Mouse (Mus musculus): ENCODE data around the gene Ubxn7. TPM values are rescaled to one million over a fixed set of nuclear protein-coding genes. Genes with fewer than 3 reads are reported as not detected.
A peak's percentile ranks its signal among the peaks of the same experiment; 100 is the strongest.
"Not testable (repeated sequence)": the region's sequence is repeated elsewhere in the genome, so short reads cannot be mapped to it uniquely, and the experiment has no call there.

Ubxn7 gene
- 11.9 TPM for polyA plus RNA-seq (2012; fragmentation: generic; extraction: Trizol)

DNA sequence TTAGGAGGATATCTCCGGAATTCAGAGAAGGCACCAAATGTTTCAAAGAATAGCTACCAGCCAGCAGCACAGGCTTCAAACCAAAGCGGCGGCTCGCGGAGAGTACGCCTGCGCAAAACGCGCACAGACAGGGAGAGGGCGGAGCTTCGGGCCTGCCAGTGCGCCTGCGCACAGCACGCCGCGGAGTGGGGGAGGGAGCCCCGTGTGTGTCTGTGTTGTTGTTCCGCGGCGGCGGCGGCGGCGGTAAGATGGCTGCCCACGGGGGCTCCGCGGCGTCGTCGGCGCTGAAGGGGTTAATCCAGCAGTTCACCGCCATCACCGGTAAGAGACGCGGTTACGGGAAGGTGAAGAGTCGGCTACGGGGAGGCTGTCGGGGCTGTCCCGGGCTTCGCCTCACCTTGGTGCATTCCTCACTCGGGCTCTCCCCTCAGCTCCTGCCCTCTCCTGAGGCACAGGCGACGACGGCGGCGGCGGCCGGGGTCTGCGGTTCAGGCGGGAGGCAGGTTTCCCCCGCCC, at the start of gene Ubxn7:
Ubxn7 (plus strand) TSS at position 218 of the 516 bp plus-strand sequence.
- peak within 1 kb of the TSS; percentile 86 for H3K4me2 ChIP-seq (ENCODE audit: low read depth)
- H3K4me3 ChIP-seq: peak within 1 kb of the TSS; percentile 88
- peaks cover 41% of the 10 kb centered on the region for H3K79me2 ChIP-seq (ENCODE audit: control insufficient read depth, insufficient read depth)
- H3K27me3 ChIP-seq (ENCODE audit: control insufficient read depth, insufficient read depth, insufficient read length): no peaks in the 10 kb centered on the region
- peak in 1 of 3 experiments; percentile 15 for TF ChIP-seq MYOG (IDR thresholded peaks at IDR 0.05; ENCODE audit: control insufficient read depth in 1 of 3, insufficient read depth in 1 of 3, insufficient read length in 2 of 3, low read depth in 2 of 3)
- no peak for TF ChIP-seq SRF (IDR thresholded peaks at IDR 0.05; ENCODE audit: control insufficient read depth, insufficient read length, low read depth)
- TF ChIP-seq MYOD1 (IDR thresholded peaks at IDR 0.05; ENCODE audit: control insufficient read depth in 1 of 3, insufficient read length in 2 of 3, low read depth in 2 of 3): peak in 1 of 3 experiments; percentile 7
- peak; percentile 80 for TF ChIP-seq POLR2AphosphoS2 (IDR thresholded peaks at IDR 0.05; ENCODE audit: insufficient read length, low read depth)
- TF ChIP-seq E2F4 (IDR thresholded peaks at IDR 0.05; ENCODE audit: insufficient read depth): no peak
- TF ChIP-seq POLR2A (IDR thresholded peaks at IDR 0.05; ENCODE audit: insufficient read length, low read depth): peak; percentile 83
- no peak for TF ChIP-seq CEBPB (IDR thresholded peaks at IDR 0.05; ENCODE audit: insufficient read depth, poor library complexity, severe bottlenecking)
- no peaks in the 10 kb centered on the region for H3K36me3 ChIP-seq (ENCODE audit: control insufficient read depth, insufficient read depth)
- peak within 1 kb of the TSS; percentile 99 for H3ac ChIP-seq (ENCODE audit: control insufficient read depth, insufficient read length)

DNA sequence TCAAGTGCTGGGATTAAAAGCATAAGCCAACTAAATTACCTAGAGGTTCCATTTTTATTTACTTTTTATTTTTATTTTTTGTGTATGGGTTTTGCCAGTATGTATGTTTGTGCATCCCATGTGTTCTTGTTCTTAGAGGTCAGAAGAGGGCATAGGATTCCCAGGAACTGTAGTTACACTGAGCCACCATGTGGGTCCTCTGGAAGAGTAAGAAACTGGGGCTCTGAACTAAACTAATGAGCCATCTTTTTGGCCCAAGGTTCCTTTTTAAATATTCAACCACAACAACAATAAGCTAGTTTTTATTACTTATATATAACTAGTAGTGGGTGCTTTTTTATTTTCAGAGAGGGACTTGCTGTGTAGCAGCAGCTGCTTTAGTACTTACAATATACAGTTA, 49.4 kb upstream of the Ubxn7 start:
- Histone ChIP-seq H3K79me2 (ENCODE audit: control insufficient read depth, insufficient read depth) (peaks cover 36% of the 10 kb centered on the region), H3K4me3 (no peak overlapping the region), H3K27me3 (ENCODE audit: control insufficient read depth, insufficient read depth, insufficient read length) (no peaks in the 10 kb centered on the region), H3K4me2 (ENCODE audit: low read depth) (no peak overlapping the region), H3ac (ENCODE audit: control insufficient read depth, insufficient read length) (no peak overlapping the region), H3K36me3 (ENCODE audit: control insufficient read depth, insufficient read depth) (peaks cover 27% of the 10 kb centered on the region)
- TF ChIP-seq TCF3 (IDR thresholded peaks at IDR 0.05; ENCODE audit: insufficient read length, low read depth) (no peak), REST (IDR thresholded peaks at IDR 0.05; ENCODE audit: insufficient read depth, insufficient read length) (no peak), E2F4 (IDR thresholded peaks at IDR 0.05; ENCODE audit: insufficient read depth) (no peak), MYOD1 (IDR thresholded peaks at IDR 0.05; ENCODE audit: control insufficient read depth in 1 of 3, insufficient read length in 2 of 3, low read depth in 2 of 3) (no peak), TCF12 (IDR thresholded peaks at IDR 0.05; ENCODE audit: insufficient read depth, poor library complexity, severe bottlenecking) (no peak)

DNA sequence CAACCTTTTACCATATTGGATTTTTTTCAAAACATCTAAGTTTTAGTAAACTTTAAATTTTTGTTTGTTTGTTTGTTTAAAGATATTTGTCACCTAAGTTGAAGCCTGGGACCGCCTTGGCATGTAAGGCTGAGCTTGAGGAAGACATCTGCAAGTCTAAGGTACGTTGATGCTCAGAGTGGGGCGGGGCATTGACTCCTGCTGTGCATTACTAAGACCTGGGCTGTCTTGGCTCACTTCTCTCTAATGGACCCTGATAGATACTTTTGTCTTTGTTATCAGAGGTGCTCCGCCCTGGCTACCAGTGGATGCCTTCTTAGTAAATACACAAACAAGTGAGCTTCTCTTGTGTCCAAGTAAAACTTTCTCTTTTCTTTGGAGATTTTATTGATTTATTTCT, 40.2 kb upstream of the Ubxn7 start:
- no peak overlapping the region for H3ac ChIP-seq (ENCODE audit: control insufficient read depth, insufficient read length)
- no peak overlapping the region for H3K4me3 ChIP-seq
- H3K4me2 ChIP-seq (ENCODE audit: low read depth): no peak overlapping the region
- H3K79me2 ChIP-seq (ENCODE audit: control insufficient read depth, insufficient read depth): no peaks in the 10 kb centered on the region
- H3K36me3 ChIP-seq (ENCODE audit: control insufficient read depth, insufficient read depth): peaks cover 28% of the 10 kb centered on the region
- H3K27me3 ChIP-seq (ENCODE audit: control insufficient read depth, insufficient read depth, insufficient read length): no peaks in the 10 kb centered on the region
- TF ChIP-seq TCF12 (IDR thresholded peaks at IDR 0.05; ENCODE audit: insufficient read depth, poor library complexity, severe bottlenecking) (no peak), SRF (IDR thresholded peaks at IDR 0.05; ENCODE audit: control insufficient read depth, insufficient read length, low read depth) (no peak)

DNA sequence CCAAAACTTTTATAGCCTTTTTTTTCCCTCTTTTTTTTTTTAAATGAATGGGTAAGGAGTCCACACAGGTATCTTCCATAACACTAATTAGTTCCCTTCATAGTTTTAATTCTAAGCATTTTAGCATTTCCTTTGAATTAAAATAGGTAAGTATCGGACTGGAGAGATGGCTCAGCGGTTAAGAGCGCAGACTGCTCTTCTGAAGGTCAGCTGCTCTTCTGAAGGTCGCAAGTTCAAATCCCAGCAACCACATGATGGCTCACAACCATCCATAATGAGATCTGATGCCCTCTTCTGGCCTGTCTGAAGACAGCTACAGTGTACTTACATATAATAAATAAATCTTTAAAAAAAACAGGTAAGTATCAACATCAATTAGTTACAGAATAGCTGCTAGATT, 32.4 kb upstream of the Ubxn7 start:
- not testable (repeated sequence) for H3K4me3 ChIP-seq; H3K4me2 ChIP-seq (ENCODE audit: low read depth); H3ac ChIP-seq (ENCODE audit: control insufficient read depth, insufficient read length); H3K79me2 ChIP-seq (ENCODE audit: control insufficient read depth, insufficient read depth); H3K27me3 ChIP-seq (ENCODE audit: control insufficient read depth, insufficient read depth, insufficient read length)
- H3K36me3 ChIP-seq (ENCODE audit: control insufficient read depth, insufficient read depth): peaks cover 28% of the 10 kb centered on the region

DNA sequence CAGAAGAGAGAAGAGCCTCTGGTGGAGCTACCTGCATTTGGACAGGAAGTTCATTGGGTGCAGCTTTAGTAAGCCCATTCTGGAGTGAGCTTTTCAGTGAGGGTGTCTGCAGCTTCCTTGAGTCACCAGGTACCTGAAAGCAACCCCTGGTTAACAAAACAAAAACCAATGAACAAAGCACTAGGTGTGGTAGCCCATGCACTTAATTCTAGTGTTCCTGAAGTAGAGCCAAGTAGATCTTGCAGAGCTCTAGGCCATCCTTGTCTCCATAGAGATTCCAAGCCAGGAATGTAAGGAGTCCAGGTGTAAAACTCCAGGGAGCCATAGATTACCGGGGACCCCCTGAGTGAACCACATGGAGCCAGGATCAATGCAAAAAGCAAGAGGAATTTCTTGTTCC, 29.0 kb upstream of the Ubxn7 start:
- Histone ChIP-seq H3K36me3 (ENCODE audit: control insufficient read depth, insufficient read depth) (peaks cover 12% of the 10 kb centered on the region), H3K4me3 (no peak overlapping the region), H3K79me2 (ENCODE audit: control insufficient read depth, insufficient read depth) (no peaks in the 10 kb centered on the region), H3K4me2 (ENCODE audit: low read depth) (no peak overlapping the region), H3K27me3 (ENCODE audit: control insufficient read depth, insufficient read depth, insufficient read length) (no peaks in the 10 kb centered on the region), H3ac (ENCODE audit: control insufficient read depth, insufficient read length) (no peak overlapping the region)
- TF ChIP-seq CEBPB (IDR thresholded peaks at IDR 0.05; ENCODE audit: insufficient read depth, poor library complexity, severe bottlenecking) (no peak), TCF12 (IDR thresholded peaks at IDR 0.05; ENCODE audit: insufficient read depth, poor library complexity, severe bottlenecking) (no peak), USF1 (IDR thresholded peaks at IDR 0.05; ENCODE audit: low read depth) (no peak), E2F4 (IDR thresholded peaks at IDR 0.05; ENCODE audit: insufficient read depth) (no peak), REST (IDR thresholded peaks at IDR 0.05; ENCODE audit: insufficient read depth, insufficient read length) (no peak), POLR2AphosphoS2 (IDR thresholded peaks at IDR 0.05; ENCODE audit: insufficient read length, low read depth) (no peak), MAX (IDR thresholded peaks at IDR 0.05; ENCODE audit: low read depth) (no peak), TCF3 (IDR thresholded peaks at IDR 0.05; ENCODE audit: insufficient read length, low read depth) (no peak), MYOD1 (IDR thresholded peaks at IDR 0.05; ENCODE audit: control insufficient read depth in 1 of 3, insufficient read length in 2 of 3, low read depth in 2 of 3) (no peak), MYOG (IDR thresholded peaks at IDR 0.05; ENCODE audit: control insufficient read depth in 1 of 3, insufficient read depth in 1 of 3, insufficient read length in 2 of 3, low read depth in 2 of 3) (no peak), POLR2A (IDR thresholded peaks at IDR 0.05; ENCODE audit: insufficient read length, low read depth) (no peak), SRF (IDR thresholded peaks at IDR 0.05; ENCODE audit: control insufficient read depth, insufficient read length, low read depth) (no peak)

DNA sequence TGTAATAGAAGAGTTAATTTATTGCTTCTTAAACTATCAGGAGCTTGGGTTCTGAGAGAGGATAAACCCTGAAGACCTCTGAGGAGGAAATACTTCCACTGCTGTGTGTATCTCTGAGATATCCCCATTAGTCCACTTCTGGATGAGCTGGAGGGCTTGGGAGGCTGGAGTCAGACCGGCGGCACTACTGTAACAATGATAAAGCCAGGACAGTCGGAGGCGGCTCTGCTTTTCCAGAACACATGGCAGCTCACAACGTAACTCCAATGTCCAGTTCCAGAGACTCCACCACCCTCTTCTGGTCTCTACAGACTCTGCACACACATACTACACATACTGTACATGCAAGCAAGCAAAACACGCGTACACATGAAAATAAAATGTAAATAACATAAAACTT, 28.2 kb upstream of the Ubxn7 start:
- H3K27me3 ChIP-seq (ENCODE audit: control insufficient read depth, insufficient read depth, insufficient read length): no peaks in the 10 kb centered on the region
- H3K4me2 ChIP-seq (ENCODE audit: low read depth): no peak overlapping the region
- H3K36me3 ChIP-seq (ENCODE audit: control insufficient read depth, insufficient read depth): peaks cover 12% of the 10 kb centered on the region
- H3ac ChIP-seq (ENCODE audit: control insufficient read depth, insufficient read length): no peak overlapping the region
- no peaks in the 10 kb centered on the region for H3K79me2 ChIP-seq (ENCODE audit: control insufficient read depth, insufficient read depth)
- H3K4me3 ChIP-seq: no peak overlapping the region
- TF ChIP-seq CEBPB (IDR thresholded peaks at IDR 0.05; ENCODE audit: insufficient read depth, poor library complexity, severe bottlenecking) (no peak), REST (IDR thresholded peaks at IDR 0.05; ENCODE audit: insufficient read depth, insufficient read length) (no peak), USF1 (IDR thresholded peaks at IDR 0.05; ENCODE audit: low read depth) (no peak), POLR2AphosphoS2 (IDR thresholded peaks at IDR 0.05; ENCODE audit: insufficient read length, low read depth) (no peak), E2F4 (IDR thresholded peaks at IDR 0.05; ENCODE audit: insufficient read depth) (no peak), MAX (IDR thresholded peaks at IDR 0.05; ENCODE audit: low read depth) (no peak), MYOG (IDR thresholded peaks at IDR 0.05; ENCODE audit: control insufficient read depth in 1 of 3, insufficient read depth in 1 of 3, insufficient read length in 2 of 3, low read depth in 2 of 3) (no peak), MYOD1 (IDR thresholded peaks at IDR 0.05; ENCODE audit: control insufficient read depth in 1 of 3, insufficient read length in 2 of 3, low read depth in 2 of 3) (no peak), TCF12 (IDR thresholded peaks at IDR 0.05; ENCODE audit: insufficient read depth, poor library complexity, severe bottlenecking) (no peak), POLR2A (IDR thresholded peaks at IDR 0.05; ENCODE audit: insufficient read length, low read depth) (no peak), TCF3 (IDR thresholded peaks at IDR 0.05; ENCODE audit: insufficient read length, low read depth) (no peak), SRF (IDR thresholded peaks at IDR 0.05; ENCODE audit: control insufficient read depth, insufficient read length, low read depth) (no peak)
